Mouse (Mus musculus) WW6 (cell line): ENCODE measurements around the gene Ccdc42.
A peak's percentile ranks its signal among the peaks of the same experiment; 100 is the strongest.

Source experiments
- DNase-seq: peaks from one replicate; pipeline ENCODE4 v3.0.0-alpha.2; 2013; ENCODE audit warnings: low read depth, low spot score

The Ccdc42 gene

DNA sequence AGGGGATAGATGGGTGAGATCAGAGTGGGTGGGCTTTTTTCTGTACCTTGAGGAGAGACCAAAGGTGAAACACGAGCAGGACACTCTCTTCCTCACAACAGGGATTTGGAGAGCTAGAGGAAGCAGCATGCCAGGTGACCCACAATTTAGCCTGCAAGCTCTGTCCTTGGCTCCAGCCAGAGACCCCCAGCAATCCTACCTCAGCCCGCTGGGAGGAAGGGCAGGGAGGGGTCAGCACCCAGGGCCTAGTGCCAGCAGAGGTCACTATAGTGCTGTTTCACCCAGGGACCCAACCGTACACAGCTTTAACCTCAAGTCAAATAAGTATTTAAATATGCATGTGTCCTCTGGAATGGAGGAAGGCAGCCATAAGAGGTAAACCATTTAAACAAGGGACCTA lies 931 bp upstream of the Ccdc42 start:
- DNase-seq = no peak

DNA sequence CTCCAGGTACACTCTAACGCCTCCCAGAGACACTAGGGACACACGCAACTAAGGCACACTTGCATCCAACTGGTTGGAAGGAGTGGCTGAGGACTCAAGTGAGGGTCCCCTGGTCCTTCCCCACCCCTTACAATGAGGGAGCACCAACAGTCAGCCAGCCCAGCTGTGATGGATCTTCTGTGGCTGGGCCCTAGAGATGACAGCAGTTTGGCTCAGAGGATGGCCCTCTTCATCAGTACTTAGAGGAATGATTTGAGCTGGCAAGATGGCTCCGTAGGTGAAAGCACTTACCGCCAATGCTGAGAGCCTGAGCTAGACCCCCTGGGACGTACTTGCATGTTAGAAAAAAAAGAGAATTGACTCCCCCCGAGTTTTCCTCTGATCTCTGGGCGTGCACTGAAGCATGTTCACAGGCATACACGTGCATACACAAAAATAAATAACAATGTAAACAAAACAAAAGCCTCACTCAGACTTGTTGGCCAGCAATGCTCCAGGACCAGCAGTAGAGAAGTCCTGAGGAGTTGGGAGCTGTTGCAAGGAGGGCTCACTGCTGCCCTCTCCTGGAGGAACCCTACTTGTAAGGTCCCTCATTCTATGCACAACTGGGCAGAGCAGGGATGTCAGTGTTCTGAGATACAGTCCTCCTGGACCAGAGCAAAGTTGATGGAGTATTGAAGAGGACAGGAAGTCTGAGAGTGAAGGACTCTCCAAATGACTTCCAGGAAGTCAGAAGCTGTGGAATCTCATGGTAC lies 2.4 kb downstream of the Ccdc42 start:
- DNase-seq = peak; percentile 65

DNA sequence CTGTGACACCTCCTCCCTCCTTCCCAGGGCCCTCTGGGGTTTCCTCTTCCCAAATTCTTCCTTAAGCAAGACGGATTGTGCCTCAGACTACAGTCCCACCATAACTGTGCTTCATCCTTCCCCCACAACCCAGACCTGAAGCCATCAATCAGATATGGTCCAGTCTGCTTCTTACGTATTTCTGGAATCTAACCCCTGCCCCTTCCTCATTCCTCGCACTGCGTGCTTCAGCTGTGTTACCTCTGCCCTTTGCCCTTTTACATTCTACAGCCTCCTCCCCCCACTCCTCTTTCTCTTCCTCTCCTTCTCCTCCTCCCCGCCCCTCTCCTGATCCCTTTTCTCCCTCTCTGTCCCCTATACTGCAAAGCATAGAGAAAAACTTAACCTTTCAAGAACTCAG lies 4.9 kb downstream of the Ccdc42 start:
- DNase-seq = no peak

DNA sequence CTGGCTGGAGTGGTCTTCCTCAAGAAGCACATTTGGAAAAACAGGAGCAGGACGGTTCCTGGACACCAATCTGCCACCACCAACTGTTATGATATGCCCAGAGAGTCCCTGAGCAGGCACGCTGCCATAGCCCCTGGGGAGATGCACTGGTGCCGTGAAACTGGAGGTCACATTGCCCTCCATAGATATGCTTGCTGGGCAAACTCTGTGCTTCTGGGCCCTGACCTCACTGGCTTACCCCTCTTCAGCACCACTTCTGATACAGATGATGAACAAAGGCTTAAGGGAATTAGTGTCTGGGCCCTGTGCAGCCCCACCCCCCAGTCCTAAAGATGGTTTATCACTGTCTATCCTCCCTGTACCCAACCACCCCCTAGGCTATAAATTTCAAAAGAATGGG lies 6.4 kb downstream of the Ccdc42 start:
- DNase-seq = no peak

DNA sequence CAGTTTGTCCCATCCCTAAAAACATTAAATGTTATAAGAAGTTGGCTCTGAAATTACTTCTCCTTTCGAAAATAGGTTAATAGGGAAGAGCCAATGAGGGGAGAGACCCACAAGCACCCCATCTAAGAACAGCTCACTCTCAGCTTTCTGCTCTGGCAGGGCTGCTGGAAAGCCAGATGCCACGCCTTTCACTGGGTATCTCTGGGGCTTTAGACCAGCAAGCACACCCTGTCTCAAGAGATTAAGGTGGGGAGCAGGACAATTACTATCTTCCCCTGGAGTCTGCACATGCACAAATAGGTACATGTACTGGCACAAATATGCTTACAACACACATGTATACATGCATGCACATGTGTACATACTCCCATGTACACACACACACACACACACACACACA lies 11.1 kb downstream of the Ccdc42 start:
- DNase-seq = no peak

DNA sequence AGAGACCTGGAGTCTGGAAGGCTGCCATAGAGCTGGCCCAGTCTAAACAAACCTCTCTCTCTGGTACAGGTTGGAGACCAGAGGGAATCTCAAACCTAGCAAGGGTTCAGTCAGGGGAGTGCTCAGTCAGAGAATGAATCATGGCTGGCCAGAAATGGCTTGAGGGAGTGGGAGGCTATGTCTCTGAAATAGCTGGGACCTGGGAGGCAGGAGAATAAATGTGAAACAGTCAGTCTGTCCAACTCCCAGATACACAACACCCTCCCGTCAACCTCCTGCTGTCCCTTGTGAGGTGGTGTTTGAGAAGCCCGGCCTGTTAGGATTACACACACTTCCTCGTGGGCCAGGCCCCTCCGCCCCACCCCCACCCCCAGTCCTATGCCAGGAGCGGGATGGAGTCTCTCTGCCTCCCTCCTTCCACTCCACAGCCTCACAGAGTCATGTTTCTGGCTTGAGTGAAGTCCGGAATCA lies 13.8 kb downstream of the Ccdc42 start:
- no peak for DNase-seq

DNA sequence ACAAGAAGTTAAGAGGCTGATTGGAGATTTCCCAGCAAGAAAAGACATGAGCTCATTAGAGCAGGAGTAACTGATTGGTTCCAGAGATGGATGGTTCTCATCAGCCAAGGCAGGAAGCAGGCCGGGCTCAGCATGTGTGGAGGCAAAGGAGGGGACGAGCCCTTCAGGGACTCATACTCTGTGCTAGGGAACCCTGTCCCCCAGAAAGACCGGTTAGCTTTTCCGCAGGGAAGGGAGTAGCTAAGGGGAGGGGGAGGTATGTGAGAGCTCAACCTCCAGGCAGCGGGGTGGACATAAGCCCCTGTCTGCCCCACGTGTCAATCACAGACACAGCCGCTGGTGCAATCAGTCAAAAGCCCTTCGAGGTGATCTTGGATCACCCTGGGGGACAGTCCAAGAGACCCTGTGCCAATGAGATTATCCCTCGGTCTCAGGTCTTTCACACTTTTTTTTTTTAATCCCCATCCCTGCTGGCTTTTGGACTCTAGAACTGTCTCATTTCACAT lies 14.7 kb downstream of the Ccdc42 start:
- no peak for DNase-seq

DNA sequence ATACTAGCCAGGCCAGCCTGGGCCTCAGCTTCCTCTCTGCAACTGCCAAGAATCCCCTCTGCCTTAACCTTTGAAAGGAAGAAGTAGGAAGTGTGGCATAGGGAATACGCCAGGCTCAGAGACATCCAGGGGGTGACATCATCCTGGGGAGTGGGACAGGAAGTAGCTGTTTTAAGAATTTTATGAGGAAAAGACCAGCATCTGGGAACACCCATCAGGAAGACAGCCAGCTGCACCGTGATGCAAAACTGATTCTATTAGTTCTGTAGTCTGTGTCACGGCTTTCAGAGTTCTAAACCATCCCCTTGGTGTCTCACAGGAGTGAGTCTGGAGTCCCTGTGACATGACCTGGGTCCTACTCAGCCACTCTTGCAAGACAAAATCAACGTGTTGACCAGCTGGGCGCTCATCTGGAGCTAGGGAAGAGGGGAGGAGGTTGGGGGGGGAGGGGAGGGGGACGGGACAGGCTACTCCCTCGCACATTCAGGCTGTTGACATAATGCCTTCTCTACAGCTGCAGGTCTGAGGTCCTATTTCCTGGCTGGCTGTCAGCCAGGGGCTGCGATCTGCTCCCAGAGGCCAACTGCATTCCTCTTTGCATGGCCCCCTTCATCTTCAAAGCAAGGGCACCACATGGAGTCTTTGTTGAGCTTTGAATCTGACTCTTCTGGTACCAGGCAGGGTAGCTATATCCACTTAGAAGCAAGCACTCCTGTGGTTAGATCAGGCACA lies 15.5 kb downstream of the Ccdc42 start:
- DNase-seq = no peak

DNA sequence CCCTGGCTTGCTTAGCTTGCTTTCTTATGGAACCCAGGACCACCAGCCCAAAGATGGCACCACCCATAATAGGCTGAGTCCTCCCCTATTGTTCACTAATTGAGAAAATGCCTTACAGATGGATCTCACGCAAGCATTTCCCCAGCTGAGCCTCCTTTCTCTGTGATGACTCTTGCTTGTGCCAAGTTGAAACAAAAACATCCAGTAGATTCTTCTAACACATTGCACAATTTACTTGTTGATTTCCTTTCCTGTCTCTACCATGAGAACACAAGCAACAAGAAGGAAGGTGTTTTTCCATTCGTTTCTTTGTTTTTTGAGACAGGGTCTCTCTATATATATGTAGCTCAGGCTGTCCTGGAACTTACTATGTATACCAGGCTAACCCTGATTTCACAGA lies 20.2 kb downstream of the Ccdc42 start:
- no peak for DNase-seq

DNA sequence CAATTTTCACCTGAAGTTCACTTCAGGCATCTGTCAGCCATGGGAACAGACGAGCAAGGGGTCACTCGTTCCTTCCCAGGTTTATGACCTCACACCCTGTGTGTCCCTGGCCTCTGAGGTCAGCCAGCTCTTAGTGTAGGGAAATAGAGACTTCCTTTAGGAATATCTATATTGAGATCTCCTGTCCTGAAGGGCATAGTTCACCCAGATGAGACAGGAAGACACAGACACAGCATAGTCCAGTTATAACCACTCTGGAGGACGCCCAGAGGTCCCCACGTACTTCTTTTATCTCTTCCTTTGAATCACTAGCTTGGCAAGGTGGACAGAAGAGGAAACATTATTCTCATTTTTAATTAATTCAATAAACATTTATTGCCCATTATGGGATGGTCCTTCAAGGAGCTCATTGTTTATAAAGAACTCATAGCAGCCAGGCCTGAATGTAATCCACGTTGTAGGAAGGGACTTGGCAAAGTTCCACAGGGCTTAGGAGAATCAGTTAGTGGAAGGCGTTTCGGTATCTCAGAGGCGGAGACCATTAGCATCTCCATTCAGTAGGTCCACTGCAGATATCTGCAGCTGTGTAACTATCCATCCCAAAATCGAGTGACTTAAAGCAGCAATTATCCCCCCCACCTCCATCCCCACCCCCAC lies 23.2 kb downstream of the Ccdc42 start:
- DNase-seq = no peak

DNA sequence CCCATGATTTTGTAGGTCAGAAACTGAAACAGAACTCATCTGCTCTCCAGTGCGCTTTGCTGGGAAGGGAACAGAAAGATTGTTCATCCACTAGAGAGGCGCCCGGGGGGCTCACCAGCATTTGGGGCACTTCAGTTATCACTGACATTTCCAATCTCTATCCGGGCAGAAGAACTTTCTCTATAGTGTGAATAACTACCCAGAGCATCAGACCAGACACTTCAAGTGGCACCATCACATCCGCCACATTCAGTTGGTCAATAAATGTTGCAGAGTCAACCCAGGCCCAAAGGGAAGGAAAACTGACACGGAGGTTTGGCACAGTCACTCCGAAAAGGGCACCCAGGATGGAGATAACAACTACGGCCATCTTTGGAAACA lies 23.7 kb downstream of the Ccdc42 start:
- no peak for DNase-seq

DNA sequence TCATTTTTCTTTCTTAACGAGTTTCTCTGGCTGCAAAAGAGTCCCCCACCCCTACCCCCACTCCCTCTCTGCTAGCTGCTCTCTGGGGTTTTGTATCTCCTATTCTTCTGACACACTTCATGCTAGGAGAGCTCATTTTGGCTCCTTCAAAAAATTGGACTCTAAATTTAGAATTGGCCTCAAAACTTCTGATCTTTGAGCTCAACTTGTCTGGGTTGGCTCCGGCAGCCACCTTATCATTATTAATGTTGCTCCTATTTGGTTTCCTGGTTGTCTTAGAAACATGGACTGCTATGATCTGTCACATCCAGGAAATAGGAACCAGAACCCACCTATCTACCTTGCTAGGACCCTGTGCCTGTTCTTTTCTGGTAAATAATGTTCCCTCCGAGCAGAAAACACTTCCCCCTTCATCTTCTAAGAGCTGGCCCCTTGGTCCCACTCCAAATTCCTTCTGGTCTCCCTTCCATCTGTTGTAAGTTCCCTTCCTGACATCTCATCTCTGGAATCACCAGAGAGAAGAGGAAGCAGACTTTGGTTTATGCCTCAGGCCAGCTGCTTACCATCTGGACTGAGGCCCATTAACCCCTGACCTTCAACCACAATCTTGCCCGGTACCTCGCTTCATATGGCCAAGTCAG lies 26.4 kb downstream of the Ccdc42 start:
- DNase-seq = no peak

DNA sequence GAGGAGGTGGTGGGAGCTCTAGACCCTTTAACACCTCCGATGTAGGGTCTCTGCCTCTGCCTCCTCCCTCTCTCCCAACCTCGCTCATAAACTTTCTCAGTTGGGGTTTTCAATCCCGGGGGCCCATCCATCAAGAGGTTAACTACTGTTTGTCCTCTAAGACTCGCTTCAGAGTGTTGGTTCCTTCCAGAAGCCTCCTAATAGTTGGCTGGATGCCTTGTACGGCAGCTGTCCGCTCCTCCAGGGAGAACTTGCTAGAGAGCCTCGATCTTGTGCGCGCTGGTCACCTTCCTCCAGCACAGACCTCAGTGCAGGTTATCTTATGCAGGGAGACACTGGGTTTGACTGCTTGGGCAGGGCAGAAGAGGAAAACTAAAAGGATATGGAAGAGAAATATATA lies 35.9 kb downstream of the Ccdc42 start:
- no peak for DNase-seq

DNA sequence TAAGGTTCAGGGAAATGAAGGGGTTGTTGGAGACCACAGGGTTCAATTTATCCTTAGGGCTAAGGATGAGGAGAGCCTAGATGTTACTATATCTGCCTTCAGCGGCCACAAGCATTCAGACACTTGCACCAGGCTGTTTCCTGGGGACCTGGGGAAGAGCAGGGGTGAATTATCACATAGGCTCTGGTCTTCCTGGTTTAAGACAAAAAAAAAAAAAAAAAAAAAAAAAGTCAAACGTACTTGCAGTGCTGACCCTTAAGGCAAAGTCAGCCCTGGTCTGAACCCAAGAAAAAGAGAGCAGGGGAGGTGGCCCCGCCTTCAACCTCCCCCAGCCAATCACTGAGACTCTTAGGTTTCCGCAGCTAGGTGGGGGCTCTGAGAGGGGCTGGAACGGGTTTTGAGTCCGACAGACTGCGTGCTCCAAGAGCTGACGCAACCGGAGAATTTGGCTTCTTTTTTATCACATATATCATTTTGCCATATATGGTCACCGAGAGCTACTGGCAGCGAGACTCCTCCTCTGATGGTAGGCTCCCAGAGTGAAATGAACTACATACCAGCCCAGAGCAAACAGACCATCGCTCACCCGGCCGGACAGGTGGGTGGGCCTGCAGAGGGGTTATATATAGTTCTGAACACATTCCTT lies 36.5 kb downstream of the Ccdc42 start:
- no peak for DNase-seq

DNA sequence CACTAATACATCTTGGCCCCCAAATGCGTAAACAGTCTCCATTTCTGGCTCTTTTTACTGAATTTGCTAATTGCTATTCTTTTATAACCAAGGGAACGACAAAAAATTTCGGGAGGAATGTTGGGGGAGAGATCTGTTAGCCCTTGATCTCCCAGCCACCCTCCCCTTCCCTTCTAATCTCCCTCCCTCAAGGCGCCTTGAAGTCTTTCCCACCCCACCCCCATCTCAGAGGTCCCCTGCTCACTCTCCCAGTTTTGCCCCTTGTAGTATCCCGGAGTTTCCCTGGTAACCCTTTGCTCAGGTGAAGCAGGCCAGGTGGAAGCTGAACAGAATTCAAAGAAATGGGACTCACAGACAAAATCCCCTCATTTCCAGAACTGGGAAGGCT lies 37.0 kb downstream of the Ccdc42 start:
- no peak for DNase-seq

DNA sequence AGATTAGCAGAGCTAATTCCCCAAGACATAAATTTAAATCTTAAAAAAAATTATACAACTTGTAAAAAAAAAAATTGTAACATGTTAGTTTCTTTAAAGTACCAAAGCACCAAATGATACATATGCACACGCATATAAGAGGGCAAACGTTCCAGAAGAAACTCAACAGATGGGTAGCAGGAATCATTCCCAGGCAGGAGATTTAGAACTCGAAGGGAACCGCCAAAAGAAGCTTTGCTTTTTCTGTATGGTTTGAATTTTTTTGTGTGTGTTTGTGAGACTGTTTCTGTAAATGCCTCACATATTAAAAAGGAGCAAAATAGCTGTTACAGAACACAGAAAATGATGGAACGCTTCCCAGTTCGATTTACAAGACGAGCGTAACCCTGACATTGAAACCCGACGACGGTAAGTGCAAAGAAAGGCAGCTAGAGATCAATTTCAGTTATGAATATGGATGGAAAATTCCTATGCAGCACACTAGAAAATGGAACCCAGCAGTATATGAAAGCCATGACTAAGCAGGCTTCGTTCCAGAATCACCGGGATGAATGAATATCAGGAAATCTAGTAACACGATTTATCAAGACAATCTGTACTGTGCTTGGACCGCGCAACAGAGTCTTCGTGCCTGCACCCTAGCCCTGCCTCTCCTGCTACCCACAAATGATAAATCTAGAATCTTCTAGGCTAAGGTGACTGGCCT lies 44.9 kb downstream of the Ccdc42 start:
- no peak for DNase-seq

DNA sequence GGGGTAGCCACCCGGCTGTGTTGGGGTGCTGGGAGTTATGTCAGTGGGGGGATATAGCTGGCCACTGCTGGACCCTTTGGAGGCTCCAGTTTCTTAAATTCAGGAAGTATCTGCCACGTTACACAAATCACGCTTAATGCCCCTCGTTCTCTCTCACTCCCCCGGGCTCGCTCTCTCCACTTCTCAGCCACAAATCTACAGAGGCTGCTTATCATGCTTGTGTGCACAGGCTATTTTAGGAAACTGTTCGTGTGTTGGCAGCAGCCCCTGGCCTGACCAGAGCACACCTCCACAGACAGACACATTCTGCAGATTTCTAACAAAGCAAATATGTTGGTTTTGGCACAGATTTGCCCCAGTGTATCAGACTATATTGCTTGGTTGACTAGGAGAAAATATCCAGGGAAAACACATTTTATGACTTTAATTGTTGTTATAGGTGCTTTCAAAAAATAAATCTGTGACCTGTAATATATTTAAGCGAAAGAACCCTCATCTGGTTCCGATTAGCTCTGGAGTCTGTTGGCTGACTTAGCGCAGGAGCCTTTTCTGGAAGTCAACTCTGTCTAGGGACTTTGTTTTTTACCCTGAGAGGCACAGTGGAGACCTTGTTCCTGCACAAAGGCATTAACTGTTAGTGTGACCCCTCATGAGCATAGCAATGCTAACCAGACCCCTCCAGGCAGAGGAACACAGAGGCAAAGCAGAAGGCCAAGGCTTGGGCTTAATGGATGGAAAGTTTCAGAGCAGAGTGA lies 51.2 kb downstream of the Ccdc42 start:
- DNase-seq = no peak

DNA sequence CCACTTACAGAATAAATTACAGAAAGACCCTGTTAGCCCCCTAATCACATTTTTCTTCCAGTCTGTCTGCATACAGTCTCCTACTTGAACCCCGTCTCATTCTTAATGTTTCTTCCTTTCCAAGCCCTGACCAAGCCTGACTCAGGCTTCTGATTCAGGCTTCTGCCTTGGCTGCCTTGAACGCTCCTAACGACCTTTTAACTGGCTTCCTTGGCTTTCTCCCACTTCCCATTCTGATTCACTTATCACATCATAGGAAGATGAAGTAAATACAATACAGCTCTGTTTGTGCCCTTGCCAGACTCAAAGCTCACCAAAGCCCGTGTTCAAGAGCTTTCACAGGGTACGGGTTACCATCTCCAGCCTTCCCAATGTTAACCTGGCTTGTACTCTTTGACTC lies 54.5 kb downstream of the Ccdc42 start:
- no peak for DNase-seq

DNA sequence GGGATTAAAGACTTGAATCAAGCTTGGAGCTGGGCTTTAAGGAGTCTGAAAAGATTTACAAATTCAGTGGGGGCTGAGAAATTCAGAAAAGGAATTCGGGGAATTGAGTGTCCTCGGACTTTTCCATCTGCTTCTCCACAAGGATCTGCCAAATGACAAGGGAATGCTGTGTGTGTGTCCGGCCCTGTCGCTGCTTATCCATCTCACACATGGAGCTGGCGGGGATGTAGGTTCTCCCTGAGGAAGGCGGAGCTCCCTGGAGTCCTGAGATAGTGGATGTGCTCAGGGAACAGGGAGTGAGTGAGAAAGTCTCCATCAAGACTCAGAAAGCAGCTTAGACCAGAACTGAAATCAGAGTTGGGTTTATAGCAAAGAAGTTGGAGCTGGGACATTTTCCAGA lies 58.0 kb downstream of the Ccdc42 start:
- DNase-seq = no peak
